Mouse (Mus musculus): ENCODE measurements around the gene Slc1a3. TPM values are rescaled to one million over a fixed set of nuclear protein-coding genes. Genes with fewer than 3 reads are reported as not detected.

Gene Slc1a3
- total RNA-seq, 1 experiment from 2014 or later: 0.30 TPM

- ATAC-seq (replicated peaks in 1 of 2; ENCODE audit: insufficient read depth in 1 of 2, low FRiP score in 2 of 2, low TSS enrichment in 1 of 2, low read depth in 1 of 2, poor library complexity in 2 of 2, severe bottlenecking in 2 of 2): peak in 1 of 2 experiments; percentile 42; a peak in 2 of 4 replicates
These were observed 75.8 kb downstream of the Slc1a3 start for GRCm38 (mm10) chr15:8634807-8635206.

DNA sequence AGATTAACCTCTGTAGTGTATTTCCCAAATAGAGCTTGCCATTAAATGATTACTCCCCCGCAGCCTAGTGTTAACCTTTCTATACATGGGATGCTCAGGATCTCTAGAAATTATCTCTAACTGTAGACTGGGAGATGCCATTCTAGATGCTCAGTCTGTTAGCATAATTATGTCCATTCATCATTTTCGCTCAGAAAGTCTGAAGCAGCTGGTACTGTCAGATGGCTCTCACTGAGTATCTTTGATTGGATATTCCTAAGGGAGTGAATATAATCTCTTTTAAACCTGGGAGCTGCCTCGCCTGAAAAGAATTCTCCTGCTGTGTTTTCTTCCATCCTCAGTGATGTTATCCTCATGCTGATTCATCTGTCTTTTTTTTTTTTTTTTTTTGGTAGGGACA lies 76.2 kb downstream of the Slc1a3 start:
- no peak for ATAC-seq (replicated peaks in 1 of 2; ENCODE audit: insufficient read depth in 1 of 2, low FRiP score in 2 of 2, low TSS enrichment in 1 of 2, low read depth in 1 of 2, poor library complexity in 2 of 2, severe bottlenecking in 2 of 2)

GRCm38 (mm10) chr15:8633375-8633774 lies 77.2 kb downstream of the Slc1a3 start:
- ATAC-seq (replicated peaks in 1 of 2; ENCODE audit: insufficient read depth in 1 of 2, low FRiP score in 2 of 2, low TSS enrichment in 1 of 2, low read depth in 1 of 2, poor library complexity in 2 of 2, severe bottlenecking in 2 of 2): peak in 1 of 2 experiments; percentile 10; a peak in 1 of 4 replicates

GRCm38 (mm10) chr15:8632361-8632760 lies 78.2 kb downstream of the Slc1a3 start:
- no peak for ATAC-seq (replicated peaks in 1 of 2; ENCODE audit: insufficient read depth in 1 of 2, low FRiP score in 2 of 2, low TSS enrichment in 1 of 2, low read depth in 1 of 2, poor library complexity in 2 of 2, severe bottlenecking in 2 of 2)

DNA sequence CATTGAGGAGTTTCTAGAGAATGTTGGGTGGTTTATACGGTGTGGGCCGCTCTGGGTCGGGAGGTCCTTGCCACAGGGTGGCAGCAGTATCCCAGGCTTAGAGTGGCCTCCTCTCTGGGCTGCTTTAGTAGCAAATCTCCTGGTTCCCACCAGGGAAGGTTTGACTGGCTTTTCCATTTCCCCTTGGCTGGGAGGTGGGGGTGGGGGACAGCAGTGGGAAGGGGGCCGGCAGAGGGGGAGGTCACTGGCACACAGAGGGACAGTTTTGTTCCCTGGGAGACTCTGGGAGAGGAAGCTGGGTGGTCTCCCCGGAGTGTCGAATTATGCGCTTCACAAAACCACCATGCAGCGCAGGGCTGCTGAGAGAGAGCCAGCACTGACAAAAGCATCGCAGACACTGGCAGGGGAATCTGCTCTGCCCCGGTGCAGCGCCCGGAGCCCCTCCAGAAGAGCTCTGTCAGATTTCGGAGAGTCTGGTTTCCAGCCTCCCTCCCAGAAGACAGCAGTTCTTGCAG lies 81.2 kb downstream of the Slc1a3 start:
- peak in 1 of 2 experiments; percentile 44; a peak in 1 of 4 replicates for ATAC-seq (replicated peaks in 1 of 2; ENCODE audit: insufficient read depth in 1 of 2, low FRiP score in 2 of 2, low TSS enrichment in 1 of 2, low read depth in 1 of 2, poor library complexity in 2 of 2, severe bottlenecking in 2 of 2)

DNA sequence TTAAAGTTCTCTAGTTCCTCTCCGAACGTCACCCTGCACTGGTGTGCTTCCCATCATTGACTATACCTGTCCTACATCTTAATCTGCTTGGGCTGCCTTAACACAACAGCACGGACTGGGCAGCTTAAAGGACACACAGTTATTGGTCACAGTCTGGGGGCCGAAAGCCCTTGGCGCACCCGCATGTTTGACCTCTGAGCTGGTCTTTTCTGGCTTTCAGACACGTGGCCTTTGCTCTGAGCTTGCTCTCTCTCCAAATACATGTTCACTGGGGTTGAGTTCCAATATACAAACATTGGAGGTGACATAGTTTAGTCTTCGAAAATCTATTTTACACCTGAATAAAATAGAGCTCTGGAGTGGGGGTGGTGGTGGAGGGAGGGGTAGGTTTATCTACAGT lies 82.4 kb downstream of the Slc1a3 start:
- ATAC-seq (replicated peaks in 1 of 2; ENCODE audit: insufficient read depth in 1 of 2, low FRiP score in 2 of 2, low TSS enrichment in 1 of 2, low read depth in 1 of 2, poor library complexity in 2 of 2, severe bottlenecking in 2 of 2): no peak

DNA sequence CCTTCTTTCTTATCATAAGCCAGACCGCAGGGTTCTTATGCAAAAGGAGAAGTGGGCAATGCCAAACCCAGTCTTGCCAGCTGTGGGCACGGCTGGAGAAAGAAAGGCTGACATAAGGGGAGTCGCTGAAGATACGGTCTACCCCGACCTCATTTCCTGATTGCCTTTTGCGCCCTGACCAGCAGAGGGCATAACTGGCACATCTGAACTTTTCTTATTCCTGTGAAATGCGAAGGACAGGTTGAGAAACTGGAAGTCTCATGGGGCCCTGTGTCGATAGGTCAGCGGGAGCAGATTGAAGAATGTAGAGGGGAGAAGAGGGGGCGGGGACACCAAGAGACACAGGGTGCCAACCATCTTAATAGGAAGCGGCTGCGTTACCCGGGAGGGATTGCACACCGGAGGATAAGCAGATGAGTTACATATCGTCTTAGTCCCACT lies 83.4 kb downstream of the Slc1a3 start:
- peak; percentile 72 to 75 for ATAC-seq (replicated peaks in 1 of 2; ENCODE audit: insufficient read depth in 1 of 2, low FRiP score in 2 of 2, low TSS enrichment in 1 of 2, low read depth in 1 of 2, poor library complexity in 2 of 2, severe bottlenecking in 2 of 2)

DNA sequence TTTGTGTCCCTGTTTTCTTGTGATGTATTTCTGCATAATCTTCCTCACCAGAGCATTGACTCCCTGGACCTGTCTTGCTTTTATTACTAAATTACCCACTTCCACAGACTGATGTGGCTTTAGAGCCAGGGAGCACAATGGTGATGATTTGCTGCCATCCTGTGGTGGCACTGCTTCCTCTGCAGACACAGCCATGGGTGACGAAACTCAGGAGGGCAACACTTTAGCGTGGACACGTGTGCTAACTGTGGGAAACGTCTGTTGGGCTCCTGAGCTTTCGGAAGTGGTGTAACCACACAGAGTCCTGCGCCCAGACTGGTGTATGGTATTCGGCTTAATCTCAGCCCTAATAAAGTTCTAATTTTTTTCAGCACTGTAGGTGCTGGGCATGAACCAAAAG lies 85.2 kb downstream of the Slc1a3 start:
- peak; percentile 90 to 91 for ATAC-seq (replicated peaks in 1 of 2; ENCODE audit: insufficient read depth in 1 of 2, low FRiP score in 2 of 2, low TSS enrichment in 1 of 2, low read depth in 1 of 2, poor library complexity in 2 of 2, severe bottlenecking in 2 of 2)

DNA sequence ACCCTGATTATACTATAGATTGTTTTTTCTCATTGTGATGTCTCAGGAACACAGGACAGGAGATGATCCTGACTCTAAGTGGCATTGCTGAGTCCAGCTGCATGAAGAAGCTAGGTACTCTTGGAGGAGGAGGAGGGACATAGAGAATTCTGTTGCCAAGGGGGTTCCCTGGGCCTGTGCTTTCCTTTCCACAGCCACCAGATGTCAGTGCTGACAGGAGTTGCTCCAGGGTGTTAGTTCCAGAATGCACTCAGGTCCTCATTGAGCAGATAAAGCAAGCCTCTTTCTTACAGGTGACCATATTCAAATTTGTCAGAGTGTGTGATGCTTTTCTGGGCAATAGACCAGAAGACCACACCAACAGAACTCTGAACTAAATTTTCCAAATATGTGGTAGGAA lies 86.7 kb downstream of the Slc1a3 start:
- no peak for ATAC-seq (replicated peaks in 1 of 2; ENCODE audit: insufficient read depth in 1 of 2, low FRiP score in 2 of 2, low TSS enrichment in 1 of 2, low read depth in 1 of 2, poor library complexity in 2 of 2, severe bottlenecking in 2 of 2)

DNA sequence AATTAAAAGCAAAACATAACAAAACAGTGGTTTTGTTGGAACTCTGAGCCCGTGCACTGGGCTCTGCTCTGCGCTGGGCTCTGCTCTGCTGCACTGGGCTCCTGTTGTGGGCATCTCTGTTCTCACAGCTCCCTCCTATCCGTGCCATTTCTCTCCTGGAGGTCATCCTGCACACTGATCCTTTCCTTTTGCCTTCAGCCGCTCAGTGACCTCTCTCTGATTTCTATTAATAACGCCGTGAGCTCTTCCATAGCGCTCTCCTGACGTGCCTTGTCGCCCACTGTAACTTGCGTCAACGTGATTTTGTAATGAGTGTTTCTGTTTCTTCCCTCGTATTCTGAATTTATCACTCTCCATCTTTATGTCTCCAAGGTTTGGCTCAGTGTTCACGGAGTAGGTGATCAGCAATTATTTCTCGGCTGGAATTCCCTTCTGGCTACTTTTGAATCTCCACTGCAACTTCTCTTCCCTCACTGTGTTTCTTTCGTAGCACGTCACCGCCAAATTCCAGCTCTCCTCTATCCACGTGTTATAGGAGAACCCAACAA lies 91.0 kb downstream of the Slc1a3 start:
- ATAC-seq (replicated peaks in 1 of 2; ENCODE audit: insufficient read depth in 1 of 2, low FRiP score in 2 of 2, low TSS enrichment in 1 of 2, low read depth in 1 of 2, poor library complexity in 2 of 2, severe bottlenecking in 2 of 2): no peak

- ATAC-seq (replicated peaks in 1 of 2; ENCODE audit: insufficient read depth in 1 of 2, low FRiP score in 2 of 2, low TSS enrichment in 1 of 2, low read depth in 1 of 2, poor library complexity in 2 of 2, severe bottlenecking in 2 of 2): no peak
These were observed 94.3 kb downstream of the Slc1a3 start for GRCm38 (mm10) chr15:8616290-8616689.

- no peak for ATAC-seq (replicated peaks in 1 of 2; ENCODE audit: insufficient read depth in 1 of 2, low FRiP score in 2 of 2, low TSS enrichment in 1 of 2, low read depth in 1 of 2, poor library complexity in 2 of 2, severe bottlenecking in 2 of 2)
These were observed 94.9 kb downstream of the Slc1a3 start for GRCm38 (mm10) chr15:8615511-8616224.

DNA sequence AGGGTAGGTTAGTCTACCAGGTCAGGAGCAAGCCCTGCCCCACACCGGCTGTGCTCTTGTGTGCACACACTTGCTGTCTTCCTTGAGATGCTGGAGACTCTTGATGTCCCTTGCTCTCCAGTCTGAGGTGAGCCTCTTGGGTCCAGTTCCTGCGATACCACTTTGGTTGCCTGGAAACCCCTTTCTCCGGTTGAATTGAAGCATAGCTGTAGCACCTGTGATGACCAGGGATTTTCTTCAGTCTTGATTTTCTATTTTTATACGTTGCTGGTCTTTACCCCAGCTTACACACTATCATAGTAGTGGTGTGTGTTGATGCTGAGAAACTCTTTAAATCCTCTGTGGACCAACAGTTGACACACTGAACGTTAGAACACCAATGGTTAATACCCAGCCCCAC lies 95.9 kb downstream of the Slc1a3 start:
- no peak for ATAC-seq (replicated peaks in 1 of 2; ENCODE audit: insufficient read depth in 1 of 2, low FRiP score in 2 of 2, low TSS enrichment in 1 of 2, low read depth in 1 of 2, poor library complexity in 2 of 2, severe bottlenecking in 2 of 2)

DNA sequence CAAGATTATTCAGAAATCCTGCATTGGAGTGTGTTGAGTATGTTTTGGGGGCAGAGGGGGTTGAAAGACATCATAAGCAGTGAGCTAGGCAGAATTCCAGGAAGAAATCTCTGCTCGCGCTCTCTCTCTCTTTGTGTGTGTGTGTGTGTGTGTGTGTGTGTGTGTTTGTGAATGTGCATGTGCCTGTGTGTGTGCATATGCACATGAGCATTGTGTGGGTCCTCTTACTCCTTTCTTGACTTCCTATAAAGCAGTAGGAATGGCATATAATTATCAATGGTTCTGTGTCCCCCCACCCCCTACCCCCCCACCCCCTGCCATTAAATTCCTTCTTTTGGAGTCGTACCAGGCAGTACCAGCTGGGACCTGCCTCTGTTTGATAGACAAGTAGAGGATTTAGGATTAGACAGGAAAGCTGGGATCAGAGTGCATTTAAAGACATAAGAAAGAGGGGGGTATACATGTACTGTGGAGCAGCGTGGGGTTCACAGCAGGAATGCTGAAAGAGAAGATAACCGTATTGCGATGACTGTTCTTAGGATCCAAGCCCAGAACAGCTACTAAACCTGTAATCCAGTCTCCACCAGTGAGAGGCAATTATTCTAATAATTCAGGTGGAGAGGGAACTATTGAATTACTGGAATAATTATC lies 104.9 kb downstream of the Slc1a3 start:
- ATAC-seq (replicated peaks in 1 of 2; ENCODE audit: insufficient read depth in 1 of 2, low FRiP score in 2 of 2, low TSS enrichment in 1 of 2, low read depth in 1 of 2, poor library complexity in 2 of 2, severe bottlenecking in 2 of 2): no peak

GRCm38 (mm10) chr15:8602362-8602761 lies 108.2 kb downstream of the Slc1a3 start:
- no peak for ATAC-seq (replicated peaks in 1 of 2; ENCODE audit: insufficient read depth in 1 of 2, low FRiP score in 2 of 2, low TSS enrichment in 1 of 2, low read depth in 1 of 2, poor library complexity in 2 of 2, severe bottlenecking in 2 of 2)

DNA sequence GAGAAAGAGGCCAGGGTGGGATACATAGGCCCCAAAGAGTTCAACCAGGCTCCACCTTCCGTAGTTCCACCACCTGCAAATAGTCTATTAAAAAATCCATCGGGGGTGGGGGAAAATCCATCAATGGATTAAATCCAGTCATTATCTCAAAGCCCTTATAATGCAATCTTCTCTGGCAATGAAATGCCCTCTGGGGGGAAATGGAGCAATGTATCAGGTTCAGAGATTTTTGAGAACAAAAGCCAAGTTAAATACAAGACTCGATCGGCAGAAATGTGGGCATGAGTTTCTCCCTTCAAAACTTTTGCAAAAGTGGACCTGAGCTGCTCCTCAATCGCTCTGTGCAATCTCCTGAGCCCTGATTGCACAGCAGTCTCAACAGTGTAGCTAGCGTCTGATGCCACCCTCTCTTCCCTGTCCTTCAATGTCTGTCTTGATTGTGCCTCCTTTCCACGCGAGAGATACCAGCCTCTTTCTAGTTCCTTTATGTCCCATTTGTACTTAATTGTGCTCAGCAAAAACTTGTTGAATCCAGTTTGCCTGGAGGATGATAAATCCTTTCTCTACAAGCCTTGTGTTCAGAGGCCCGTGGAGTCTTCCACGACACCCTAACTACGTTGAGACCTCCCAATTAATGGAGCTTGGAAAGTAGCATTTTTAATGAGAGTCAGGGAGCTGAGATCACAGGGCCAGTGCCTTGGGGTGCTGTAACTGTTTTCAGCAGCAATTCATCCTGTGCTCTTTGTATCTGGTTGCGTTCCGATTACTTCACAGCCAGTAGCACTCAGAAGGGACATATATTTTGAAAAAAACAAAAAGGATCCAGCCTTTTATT lies 109.0 kb downstream of the Slc1a3 start:
- ATAC-seq (replicated peaks in 1 of 2; ENCODE audit: insufficient read depth in 1 of 2, low FRiP score in 2 of 2, low TSS enrichment in 1 of 2, low read depth in 1 of 2, poor library complexity in 2 of 2, severe bottlenecking in 2 of 2): no peak

GRCm38 (mm10) chr15:8596375-8596900 lies 114.1 kb downstream of the Slc1a3 start:
- ATAC-seq (replicated peaks in 1 of 2; ENCODE audit: insufficient read depth in 1 of 2, low FRiP score in 2 of 2, low TSS enrichment in 1 of 2, low read depth in 1 of 2, poor library complexity in 2 of 2, severe bottlenecking in 2 of 2): no peak

Data from hematopoietic stem cell, adult 5-6 weeks (primary cell).